Mouse (Mus musculus): Measurements from ENCODE around the gene Cbx1. TPM values are rescaled to one million over a fixed set of nuclear protein-coding genes. Genes with fewer than 3 reads are reported as not detected.

Gene Cbx1
- polyA plus RNA-seq (2016; fragmentation: Nextera tagmentation; extraction: Ambion mirVana), result 160 and 169 TPM in 2 replicates

- Histone ChIP-seq H3K9ac (peak within 1 kb of the TSS; percentile 90), H3K27me3 (0 out of 2 replicates have a peak, but pooled peaks cover 2% of the 10 kb centered on the region), H3K4me1 (peaks cover 28% of the 10 kb centered on the region), H3K4me2 (replicated peaks) (peak within 1 kb of the TSS; percentile 93), H3K4me3 (peak within 1 kb of the TSS; percentile 91), H3K9me3 (no peaks in the 10 kb centered on the region), H3K36me3 (no peaks in the 10 kb centered on the region), H3K27ac (peak within 1 kb of the TSS; percentile 98)
- 1% methylated on average over 93 of the region's 93 CpGs for WGBS
- ATAC-seq (ENCODE audit: insufficient number of reproducible peaks, insufficient read depth, low FRiP score, low TSS enrichment), result peak; percentile 95
Observed at GRCm38 (mm10) chr11:96788871-96789795, at the start of gene Cbx1. Gene Cbx1, plus strand, starts transcription at chr11:96789127.

- H3K27ac ChIP-seq, result no peak overlapping the region
- no peak overlapping the region for H3K4me3 ChIP-seq
- peaks cover 20% of the 10 kb centered on the region; the same call in 1 of the 2 replicates for H3K27me3 ChIP-seq
- no peak for ATAC-seq (ENCODE audit: insufficient number of reproducible peaks, insufficient read depth, low FRiP score, low TSS enrichment)
- 78% methylated on average over 12 of the region's 12 CpGs for WGBS
- H3K4me2 ChIP-seq (replicated peaks), result no peak overlapping the region
- no peak overlapping the region for H3K9ac ChIP-seq
- no peaks in the 10 kb centered on the region for H3K9me3 ChIP-seq
- no peaks in the 10 kb centered on the region for H3K36me3 ChIP-seq
- H3K4me1 ChIP-seq, result peaks cover 7% of the 10 kb centered on the region; the same call in 1 of the 2 replicates
Observed at GRCm38 (mm10) chr11:96740796-96741195, 48.1 kb upstream of the Cbx1 start.

- Histone ChIP-seq H3K4me2 (replicated peaks) (peak overlapping the region; percentile 3; the same call in 1 of the 2 replicates), H3K27ac (no peak overlapping the region), H3K4me1 (peaks cover 7% of the 10 kb centered on the region; the same call in 1 of the 2 replicates), H3K9ac (no peak overlapping the region), H3K4me3 (no peak overlapping the region), H3K9me3 (no peaks in the 10 kb centered on the region), H3K27me3 (peaks cover 12% of the 10 kb centered on the region; the same call in 1 of the 2 replicates), H3K36me3 (no peaks in the 10 kb centered on the region)
- ATAC-seq (ENCODE audit: insufficient number of reproducible peaks, insufficient read depth, low FRiP score, low TSS enrichment), result no peak
- WGBS, result 37% methylated on average over 12 of the region's 12 CpGs
Observed at GRCm38 (mm10) chr11:96741995-96742394, 46.9 kb upstream of the Cbx1 start.

GRCm38 (mm10) chr11:96743000-96743399 is 45.9 kb upstream of the Cbx1 start:
- Histone ChIP-seq H3K36me3 (no peaks in the 10 kb centered on the region), H3K27ac (no peak overlapping the region), H3K4me2 (replicated peaks) (no peak overlapping the region), H3K9me3 (no peaks in the 10 kb centered on the region), H3K4me3 (no peak overlapping the region), H3K9ac (no peak overlapping the region), H3K27me3 (peaks cover 7% of the 10 kb centered on the region; the same call in 1 of the 2 replicates), H3K4me1 (peaks cover 7% of the 10 kb centered on the region; the same call in 1 of the 2 replicates)
- 57% methylated on average over 11 of the region's 11 CpGs for WGBS
- no peak for ATAC-seq (ENCODE audit: insufficient number of reproducible peaks, insufficient read depth, low FRiP score, low TSS enrichment)

GRCm38 (mm10) chr11:96743891-96744290 is 45.0 kb upstream of the Cbx1 start:
- peaks cover 3% of the 10 kb centered on the region; the same call in 1 of the 2 replicates for H3K27me3 ChIP-seq
- no peaks in the 10 kb centered on the region for H3K36me3 ChIP-seq
- no peak overlapping the region for H3K4me2 ChIP-seq (replicated peaks)
- no peak overlapping the region for H3K4me3 ChIP-seq
- H3K9me3 ChIP-seq, result no peaks in the 10 kb centered on the region
- 82% methylated on average over 4 of the region's 4 CpGs for WGBS
- ATAC-seq (ENCODE audit: insufficient number of reproducible peaks, insufficient read depth, low FRiP score, low TSS enrichment), result no peak
- no peak overlapping the region for H3K27ac ChIP-seq
- peaks cover 7% of the 10 kb centered on the region; the same call in 1 of the 2 replicates for H3K4me1 ChIP-seq
- H3K9ac ChIP-seq, result no peak overlapping the region

GRCm38 (mm10) chr11:96746648-96747047 is 42.3 kb upstream of the Cbx1 start:
- H3K4me3 ChIP-seq, result no peak overlapping the region
- H3K27ac ChIP-seq, result no peak overlapping the region
- H3K4me2 ChIP-seq (replicated peaks), result no peak overlapping the region
- WGBS, result 67% methylated on average over 6 of the region's 6 CpGs
- H3K36me3 ChIP-seq, result no peaks in the 10 kb centered on the region
- no peaks in the 10 kb centered on the region for H3K9me3 ChIP-seq
- peaks cover 7% of the 10 kb centered on the region; the same call in 1 of the 2 replicates for H3K4me1 ChIP-seq
- ATAC-seq (ENCODE audit: insufficient number of reproducible peaks, insufficient read depth, low FRiP score, low TSS enrichment), result no peak
- H3K9ac ChIP-seq, result no peak overlapping the region
- H3K27me3 ChIP-seq, result no peaks in the 10 kb centered on the region

GRCm38 (mm10) chr11:96747555-96747954 is 41.4 kb upstream of the Cbx1 start:
- Histone ChIP-seq H3K9me3 (no peaks in the 10 kb centered on the region), H3K4me1 (0 out of 2 replicates have a peak, but pooled peaks cover under 1% of the 10 kb centered on the region), H3K27me3 (no peaks in the 10 kb centered on the region), H3K9ac (no peak overlapping the region), H3K4me3 (no peak overlapping the region), H3K4me2 (replicated peaks) (no peak overlapping the region), H3K27ac (no peak overlapping the region), H3K36me3 (no peaks in the 10 kb centered on the region)
- no peak for ATAC-seq (ENCODE audit: insufficient number of reproducible peaks, insufficient read depth, low FRiP score, low TSS enrichment)
- 53% methylated on average over 3 of the region's 3 CpGs for WGBS

GRCm38 (mm10) chr11:96755298-96755697 is 33.6 kb upstream of the Cbx1 start:
- WGBS, result 97% methylated on average over 2 of the region's 2 CpGs
- H3K4me1 ChIP-seq, result no peaks in the 10 kb centered on the region
- no peaks in the 10 kb centered on the region for H3K36me3 ChIP-seq
- no peak overlapping the region for H3K9ac ChIP-seq
- H3K9me3 ChIP-seq, result peaks cover 3% of the 10 kb centered on the region; the same call in 1 of the 2 replicates
- H3K4me3 ChIP-seq, result no peak overlapping the region
- ATAC-seq (ENCODE audit: insufficient number of reproducible peaks, insufficient read depth, low FRiP score, low TSS enrichment), result no peak
- H3K4me2 ChIP-seq (replicated peaks), result no peak overlapping the region
- H3K27me3 ChIP-seq, result no peaks in the 10 kb centered on the region
- H3K27ac ChIP-seq, result no peak overlapping the region

- H3K4me2 ChIP-seq (replicated peaks), result no peak overlapping the region
- ATAC-seq (ENCODE audit: insufficient number of reproducible peaks, insufficient read depth, low FRiP score, low TSS enrichment), result no peak
- H3K4me3 ChIP-seq, result no peak overlapping the region
- H3K9ac ChIP-seq, result no peak overlapping the region
- H3K4me1 ChIP-seq, result no peaks in the 10 kb centered on the region
- H3K27me3 ChIP-seq, result no peaks in the 10 kb centered on the region
- H3K27ac ChIP-seq, result no peak overlapping the region
- no peaks in the 10 kb centered on the region for H3K36me3 ChIP-seq
- H3K9me3 ChIP-seq, result peaks cover 3% of the 10 kb centered on the region; the same call in 1 of the 2 replicates
- WGBS, result 54% methylated on average over 4 of the region's 4 CpGs
Observed at GRCm38 (mm10) chr11:96757421-96757820, 31.5 kb upstream of the Cbx1 start.

- Histone ChIP-seq H3K36me3 (no peaks in the 10 kb centered on the region), H3K4me1 (no peaks in the 10 kb centered on the region), H3K4me3 (no peak overlapping the region), H3K4me2 (replicated peaks) (no peak overlapping the region), H3K9ac (no peak overlapping the region), H3K27ac (no peak overlapping the region), H3K9me3 (peaks cover 3% of the 10 kb centered on the region; the same call in 1 of the 2 replicates), H3K27me3 (no peaks in the 10 kb centered on the region)
- ATAC-seq (ENCODE audit: insufficient number of reproducible peaks, insufficient read depth, low FRiP score, low TSS enrichment), result no peak
- WGBS, result 67% methylated on average over 5 of the region's 5 CpGs
Observed at GRCm38 (mm10) chr11:96758402-96758801, 30.5 kb upstream of the Cbx1 start.

- Histone ChIP-seq H3K27ac (no peak overlapping the region), H3K27me3 (no peaks in the 10 kb centered on the region), H3K36me3 (no peaks in the 10 kb centered on the region), H3K9ac (no peak overlapping the region), H3K4me2 (replicated peaks) (no peak overlapping the region), H3K9me3 (peaks cover 1% of the 10 kb centered on the region; the same call in 1 of the 2 replicates), H3K4me3 (no peak overlapping the region), H3K4me1 (peaks cover 6% of the 10 kb centered on the region)
- 45% methylated on average over 3 of the region's 3 CpGs for WGBS
- ATAC-seq (ENCODE audit: insufficient number of reproducible peaks, insufficient read depth, low FRiP score, low TSS enrichment), result no peak
Observed at GRCm38 (mm10) chr11:96760042-96760441, 28.9 kb upstream of the Cbx1 start.

GRCm38 (mm10) chr11:96761984-96762383 is 26.9 kb upstream of the Cbx1 start:
- H3K4me3 ChIP-seq, result no peak overlapping the region
- H3K27ac ChIP-seq, result no peak overlapping the region
- no peaks in the 10 kb centered on the region for H3K9me3 ChIP-seq
- no peak overlapping the region for H3K9ac ChIP-seq
- 77% methylated on average over 7 of the region's 7 CpGs for WGBS
- peaks cover 6% of the 10 kb centered on the region for H3K4me1 ChIP-seq
- H3K27me3 ChIP-seq, result no peaks in the 10 kb centered on the region
- no peaks in the 10 kb centered on the region for H3K36me3 ChIP-seq
- H3K4me2 ChIP-seq (replicated peaks), result no peak overlapping the region
- ATAC-seq (ENCODE audit: insufficient number of reproducible peaks, insufficient read depth, low FRiP score, low TSS enrichment), result no peak

All from embryonic facial prominence, embryonic 12.5 days (tissue).